11 mouse cellular contexts compared by ENCODE assay signal in the genomic region with DNA sequence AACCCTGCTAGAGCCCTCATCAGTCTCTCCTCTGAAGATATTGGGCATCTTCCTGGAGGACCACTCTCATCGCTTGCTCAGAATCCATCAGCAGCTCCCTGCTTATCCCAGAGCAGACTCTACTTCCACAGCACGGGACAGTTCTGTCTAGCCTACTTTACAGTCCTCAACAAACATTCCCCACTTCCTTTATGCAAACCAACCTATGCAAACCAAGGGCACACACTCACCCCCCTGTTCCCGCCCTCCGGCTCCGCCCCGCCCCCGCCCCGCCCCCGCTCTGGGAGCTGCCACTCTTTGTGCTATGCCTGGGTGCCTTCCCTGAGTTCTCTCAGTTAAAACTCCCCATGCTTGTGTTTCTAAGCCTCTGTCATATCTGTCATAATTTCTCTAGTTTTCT. TPM values are rescaled to one million over a fixed set of nuclear protein-coding genes. Genes with fewer than 3 reads are reported as not detected.
A peak's percentile ranks its signal among the peaks of the same experiment; 100 is the strongest.
DNase-seq lines count a peak whose midpoint lies in the region; ATAC-seq and TF ChIP-seq lines count a peak whose summit lies in the region.
"Had no signal": no experiment of that assay in that cellular context is flagged by ENCODE, and none has a peak within 500 bp of the region (broad histone marks: within the 10 kb centered on the region; RNA-seq: fewer than 3 reads in every experiment).

No protein-coding gene starts in this region.

- no peak overlapping the region for H3K4me3 ChIP-seq in lung, embryonic 14.5 days (ENCODE audit: low read depth, low read length)
- H3K4me3 ChIP-seq in lung, adult 2 months (replicated peaks; ENCODE audit: extremely low read depth, low read depth, low read length), result no peak overlapping the region
- H3K4me3 ChIP-seq in hindbrain, embryonic 11.5 days (ENCODE audit: low read depth, low read length), result no peak overlapping the region
- no peak overlapping the region for H3K4me3 ChIP-seq in neural tube, embryonic 12.5 days
- H3K4me3 ChIP-seq: myocyte had no signal

- no peaks in the 10 kb centered on the region for H3K4me1 ChIP-seq in lung, embryonic 14.5 days (ENCODE audit: insufficient read depth)
- H3K4me1 ChIP-seq in lung, adult 2 months (ENCODE audit: control insufficient read depth, insufficient read depth, low read length), result no peaks in the 10 kb centered on the region
- peaks cover 4% of the 10 kb centered on the region; the same call in 1 of the 2 replicates for H3K4me1 ChIP-seq in hindbrain, embryonic 11.5 days (replicated peaks; ENCODE audit: control insufficient read depth, insufficient read depth, low read length)
- H3K4me1 ChIP-seq in neural tube, embryonic 12.5 days, result peaks cover 8% of the 10 kb centered on the region

- H3K4me2 ChIP-seq in lung, embryonic 14.5 days, result peak overlapping the region; percentile 41; the same call in 1 of the 2 replicates
- no peak overlapping the region for H3K4me2 ChIP-seq in hindbrain, embryonic 11.5 days (replicated peaks; ENCODE audit: low read depth, low read length)
- H3K4me2 ChIP-seq in neural tube, embryonic 12.5 days (replicated peaks), result peak overlapping the region; percentile 36; the same call in 1 of the 2 replicates

- 7% methylated on average over 9 of the region's 9 CpGs for WGBS in lung, embryonic 14.5 days
- 9% methylated on average over 9 of the region's 9 CpGs for WGBS in lung, adult 2 months
- WGBS in hindbrain, embryonic 11.5 days, result 11% methylated on average over 9 of the region's 9 CpGs
- WGBS in neural tube, embryonic 12.5 days, result 8% methylated on average over 9 of the region's 9 CpGs

- H3K27me3 ChIP-seq in lung, embryonic 14.5 days (ENCODE audit: insufficient read depth, low read length), result no peaks in the 10 kb centered on the region; the same call in 1 of the 2 replicates
- no peaks in the 10 kb centered on the region for H3K27me3 ChIP-seq in hindbrain, embryonic 11.5 days (ENCODE audit: control insufficient read depth, insufficient read depth, low read length)
- no peaks in the 10 kb centered on the region for H3K27me3 ChIP-seq in neural tube, embryonic 12.5 days (replicated peaks)

- intact Hi-C loops in left cerebral cortex, postnatal 10 days (cut with DNase I), result no loop called here

- peak; percentile 69; the same call in 1 of the 2 replicates for ATAC-seq in lung, embryonic 14.5 days (ENCODE audit: insufficient read depth)
- peak; percentile 64; the same call in 1 of the 2 replicates for ATAC-seq in hindbrain, embryonic 11.5 days (ENCODE audit: low FRiP score)
- peak; percentile 60 for ATAC-seq in neural tube, embryonic 12.5 days (ENCODE audit: low FRiP score, low read depth)

- no peak overlapping the region for H3K27ac ChIP-seq in lung, embryonic 14.5 days (ENCODE audit: low read depth)
- H3K27ac ChIP-seq in hindbrain, embryonic 11.5 days (ENCODE audit: low read depth, low read length), result no peak overlapping the region
- H3K27ac ChIP-seq in neural tube, embryonic 12.5 days, result no peak overlapping the region

- TF ChIP-seq CTCF in lung, embryonic 14.5 days (IDR thresholded peaks at IDR 0.05; ENCODE audit: low read depth), result no peak
- TF ChIP-seq CTCF in lung, adult 2 months (IDR thresholded peaks at IDR 0.05; ENCODE audit: insufficient read depth, low read length), result no peak
- TF ChIP-seq CTCF in brain, embryonic 14.5 days (IDR thresholded peaks at IDR 0.05; ENCODE audit: borderline replicate concordance, extremely low read depth, insufficient read depth, insufficient read length), result no peak

- peak; percentile 19 for DNase-seq in lung, embryonic 14.5 days
- DNase-seq in lung, adult 2 months, result no peak
- peak; percentile 58 for DNase-seq in brain, embryonic 14.5 days (ENCODE audit: low read depth)
- peak; percentile 35 for DNase-seq in hindbrain, embryonic 11.5 days (ENCODE audit: low spot score)
- DNase-seq in layer of hippocampus, postnatal 36 days, result no peak
- DNase-seq in T-cell, adult 2 months (ENCODE audit: low spot score), result no peak
- DNase-seq in left cerebral cortex, postnatal 10 days (ENCODE audit: extremely low spot score in 1 of 2, low spot score in 2 of 2), result no peak
- DNase-seq: gastrocnemius, postnatal 25 days; thymus, adult 2 months had no signal

- H3K9ac ChIP-seq in lung, embryonic 14.5 days, result no peak overlapping the region
- H3K9ac ChIP-seq in hindbrain, embryonic 11.5 days (ENCODE audit: low read depth, low read length), result no peak overlapping the region
- H3K9ac ChIP-seq in neural tube, embryonic 12.5 days, result no peak overlapping the region

- H3K36me3 ChIP-seq in lung, embryonic 14.5 days (ENCODE audit: insufficient read depth), result no peaks in the 10 kb centered on the region
- no peaks in the 10 kb centered on the region for H3K36me3 ChIP-seq in hindbrain, embryonic 11.5 days (ENCODE audit: control insufficient read depth, insufficient read depth, low read length)
- no peaks in the 10 kb centered on the region for H3K36me3 ChIP-seq in neural tube, embryonic 12.5 days

- H3K9me3 ChIP-seq in lung, embryonic 14.5 days (ENCODE audit: low read depth, low read length), result no peaks in the 10 kb centered on the region
- no peaks in the 10 kb centered on the region for H3K9me3 ChIP-seq in hindbrain, embryonic 11.5 days (ENCODE audit: control insufficient read depth, low read length)
- no peaks in the 10 kb centered on the region for H3K9me3 ChIP-seq in neural tube, embryonic 12.5 days

- no peak for TF ChIP-seq POLR2A in lung, adult 2 months (IDR thresholded peaks at IDR 0.05; ENCODE audit: borderline replicate concordance, extremely low read depth, low read depth, low read length)
- TF ChIP-seq POLR2A in brain, embryonic 14.5 days (IDR thresholded peaks at IDR 0.05; ENCODE audit: borderline replicate concordance, extremely low read depth, insufficient read depth, insufficient read length, poor library complexity, severe bottlenecking), result no peak

RNA-seq across cellular contexts. Expression of a gene that starts 23.3 kb away (rescaled TPM):
- 0.19 and 0.25 TPM in 2 replicates for polyA plus RNA-seq in lung, embryonic 14.5 days (2014; fragmentation: Nextera tagmentation; extraction: Ambion mirVana)
- polyA plus RNA-seq in lung, adult 2 months (2012; rRNA removed), result 4.2 and 4.3 TPM in 2 replicates
- 25.6 and 53.4 TPM in 2 replicates for polyA plus RNA-seq in brain, embryonic 14.5 days (2012; rRNA removed)
- 2.6 TPM in 2 replicates for polyA plus RNA-seq in hindbrain, embryonic 11.5 days (2014; fragmentation: Nextera tagmentation; extraction: Ambion mirVana)
- polyA plus RNA-seq in neural tube, embryonic 12.5 days (2016; fragmentation: Nextera tagmentation; extraction: Ambion mirVana), result 5.3 and 6.5 TPM in 2 replicates
- 100 to 1,000 TPM; 112 to 114 TPM for total RNA-seq in layer of hippocampus, postnatal 36 days (2021)
- 100 to 1,000 TPM; 239 to 266 TPM for total RNA-seq in left cerebral cortex, postnatal 10 days (2021)

Comparison
In these comparisons a context has a peak if more than half of its experiments do, and no peak if none do; other contexts are left out.
1. DNase-seq: peak in lung, embryonic 14.5 days (single experiment), brain, embryonic 14.5 days (single experiment) and hindbrain, embryonic 11.5 days (single experiment); none in lung, adult 2 months (single experiment), layer of hippocampus, postnatal 36 days (0 of 2), T-cell, adult 2 months (single experiment) and left cerebral cortex, postnatal 10 days (0 of 2).
2. Peak in every context shown above with its lines, with median percentiles within 50 percentile points of each other: ATAC-seq.